Mouse (Mus musculus): ENCODE results near the gene Defb43. TPM values are rescaled to one million over a fixed set of nuclear protein-coding genes. Genes with fewer than 3 reads are reported as not detected.
A peak's percentile ranks its signal among the peaks of the same experiment; 100 is the strongest.

The Defb43 gene
- polyA plus RNA-seq, 1 experiment from 2014 or later = not detected

DNA sequence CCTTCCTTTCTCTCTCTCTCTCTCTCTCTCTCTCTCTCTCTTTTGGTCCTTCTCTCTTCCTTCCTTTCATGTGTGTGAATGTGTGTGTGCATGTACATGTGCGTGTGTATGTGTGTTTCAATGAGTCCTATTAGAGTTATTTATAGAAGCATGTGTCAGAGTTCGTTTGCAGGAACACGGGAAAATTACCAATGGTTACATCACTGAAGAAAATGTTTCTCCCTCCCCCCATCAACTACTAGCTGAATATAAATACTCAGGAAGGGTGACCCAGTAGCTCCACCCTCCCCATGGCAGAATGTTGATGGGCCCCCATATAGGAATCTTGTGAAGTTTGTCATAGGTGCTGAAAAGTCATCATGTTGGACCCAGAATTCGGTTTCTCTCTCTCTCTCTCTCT lies 1.5 kb downstream of the Defb43 start:
- Histone ChIP-seq H3K4me1 (no peaks in the 10 kb centered on the region), H3K36me3 (no peaks in the 10 kb centered on the region), H3K4me3 (no peak overlapping the region), H3K27ac (replicated peaks) (no peak overlapping the region), H3K27me3 (no peaks in the 10 kb centered on the region), H3K4me2 (replicated peaks) (no peak overlapping the region), H3K9me3 (no peaks in the 10 kb centered on the region), H3K9ac (replicated peaks) (no peak overlapping the region)
- ATAC-seq (replicated peaks) = no peak
- WGBS = 86% methylated on average over 4 of the region's 4 CpGs

DNA sequence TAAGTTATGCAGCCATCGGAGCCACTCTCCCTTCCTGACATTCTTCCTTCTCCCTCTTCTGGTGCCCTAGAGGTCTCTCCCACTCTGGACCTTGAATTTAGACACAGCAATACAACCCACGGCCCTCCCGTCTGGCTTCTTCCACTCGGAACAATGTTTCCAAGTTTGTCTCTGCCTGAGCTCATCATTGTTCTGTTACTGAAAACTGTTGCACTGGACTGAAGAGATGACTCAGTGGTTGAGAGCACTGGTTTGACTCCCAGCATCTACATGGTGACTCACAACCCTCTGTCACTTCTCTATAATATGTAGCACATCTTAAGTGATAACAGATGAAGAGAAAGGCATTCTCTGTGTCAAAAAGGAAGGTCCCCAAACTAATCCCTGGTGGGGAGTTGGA lies 3.1 kb downstream of the Defb43 start:
- WGBS = 92% methylated on average over 4 of the region's 4 CpGs
- no peak for ATAC-seq (replicated peaks)

DNA sequence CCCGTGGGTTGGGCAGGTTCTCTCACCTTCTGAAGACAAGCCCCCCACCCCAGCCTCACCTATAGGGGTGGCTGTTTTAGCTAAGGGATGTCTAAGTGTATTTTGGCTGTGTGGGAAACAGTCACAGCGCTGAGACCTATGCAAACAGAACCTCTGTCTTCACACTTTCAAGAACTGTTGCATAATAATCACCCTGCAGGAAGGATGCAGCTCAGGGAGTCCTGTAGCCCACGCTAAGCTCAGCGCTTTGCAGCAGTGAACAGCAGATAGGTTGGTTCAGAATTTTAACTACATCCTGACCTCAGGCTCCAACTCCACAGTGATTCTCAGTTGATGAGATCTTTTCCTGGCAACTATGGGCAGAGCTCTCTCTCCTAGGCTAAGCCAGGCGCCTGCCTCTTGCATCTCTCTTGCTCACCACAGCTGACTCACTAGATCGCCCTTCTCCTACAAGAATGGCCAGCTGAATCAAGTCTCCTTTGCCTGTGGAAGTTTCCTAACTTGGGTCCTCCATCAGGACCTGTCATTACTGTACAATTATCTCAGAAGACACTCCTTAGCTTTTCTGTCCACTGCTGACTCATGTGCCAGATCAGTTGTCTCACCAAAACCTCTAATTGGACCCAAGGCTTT lies 9.1 kb downstream of the Defb43 start:
- H3K9me3 ChIP-seq = no peaks in the 10 kb centered on the region
- H3K4me3 ChIP-seq = no peak overlapping the region
- no peak overlapping the region for H3K9ac ChIP-seq (replicated peaks)
- H3K27me3 ChIP-seq = no peaks in the 10 kb centered on the region
- no peak overlapping the region for H3K27ac ChIP-seq (replicated peaks)
- 69% methylated on average over 6 of the region's 6 CpGs for WGBS
- no peak overlapping the region for H3K4me2 ChIP-seq (replicated peaks)
- H3K36me3 ChIP-seq = no peaks in the 10 kb centered on the region
- no peak for ATAC-seq (replicated peaks)
- no peaks in the 10 kb centered on the region for H3K4me1 ChIP-seq

More for the DNA sequence above, 3.1 kb downstream of the Defb43 start:
- H3K4me2 ChIP-seq (replicated peaks) = no peak overlapping the region
- H3K27me3 ChIP-seq = no peaks in the 10 kb centered on the region
- H3K9me3 ChIP-seq = no peaks in the 10 kb centered on the region
- H3K4me3 ChIP-seq = no peak overlapping the region
- H3K36me3 ChIP-seq = no peaks in the 10 kb centered on the region
- no peaks in the 10 kb centered on the region for H3K4me1 ChIP-seq
- H3K27ac ChIP-seq (replicated peaks) = no peak overlapping the region
- no peak overlapping the region for H3K9ac ChIP-seq (replicated peaks)

DNA sequence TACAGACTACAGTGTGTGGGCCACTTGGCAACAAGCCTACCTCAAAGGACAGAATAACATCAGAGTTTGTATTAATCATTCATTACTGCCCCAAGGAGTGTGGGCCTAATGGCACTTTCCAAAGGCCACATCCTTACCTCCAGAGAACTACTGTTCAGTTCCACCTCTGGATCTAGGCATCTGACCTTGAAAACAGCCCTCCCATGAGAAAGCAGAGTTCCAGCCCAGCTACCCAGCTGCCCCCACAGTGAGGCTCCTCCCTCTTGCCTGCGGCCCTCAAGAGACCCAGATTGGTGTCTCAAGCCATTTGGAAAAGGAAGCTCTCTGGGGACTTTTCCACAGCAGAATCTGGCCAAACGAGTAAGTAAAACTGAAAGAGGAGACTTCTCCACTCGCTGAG lies 35.1 kb downstream of the Defb43 start, which contains the start of gene Defb42:
Defb42 (plus strand) TSS at position 301 of the 400 bp plus-strand sequence.
- Histone ChIP-seq H3K4me3 (no peak within 1 kb of the TSS), H3K9me3 (no peaks in the 10 kb centered on the region), H3K27me3 (no peaks in the 10 kb centered on the region), H3K9ac (replicated peaks) (no peak within 1 kb of the TSS), H3K27ac (replicated peaks) (no peak within 1 kb of the TSS), H3K4me1 (no peaks in the 10 kb centered on the region), H3K36me3 (no peaks in the 10 kb centered on the region), H3K4me2 (replicated peaks) (no peak within 1 kb of the TSS)
- no peak for ATAC-seq (replicated peaks)
- WGBS = 86% methylated on average over 3 of the region's 3 CpGs

GRCm38 (mm10) chr14:63049910-63050370 lies 38.4 kb downstream of the Defb43 start, which contains the start of gene Defb30:
Gene Defb30, minus strand, starts transcription at chr14:63049960.
- H3K4me3 ChIP-seq = no peak within 1 kb of the TSS
- no peaks in the 10 kb centered on the region for H3K27me3 ChIP-seq
- no peak for ATAC-seq (replicated peaks)
- 67% methylated on average over 11 of the region's 14 CpGs for WGBS
- no peak within 1 kb of the TSS for H3K27ac ChIP-seq (replicated peaks)
- no peak within 1 kb of the TSS for H3K9ac ChIP-seq (replicated peaks)
- H3K4me1 ChIP-seq = peaks cover 6% of the 10 kb centered on the region
- H3K9me3 ChIP-seq = no peaks in the 10 kb centered on the region
- no peak within 1 kb of the TSS for H3K4me2 ChIP-seq (replicated peaks)
- H3K36me3 ChIP-seq = no peaks in the 10 kb centered on the region

DNA sequence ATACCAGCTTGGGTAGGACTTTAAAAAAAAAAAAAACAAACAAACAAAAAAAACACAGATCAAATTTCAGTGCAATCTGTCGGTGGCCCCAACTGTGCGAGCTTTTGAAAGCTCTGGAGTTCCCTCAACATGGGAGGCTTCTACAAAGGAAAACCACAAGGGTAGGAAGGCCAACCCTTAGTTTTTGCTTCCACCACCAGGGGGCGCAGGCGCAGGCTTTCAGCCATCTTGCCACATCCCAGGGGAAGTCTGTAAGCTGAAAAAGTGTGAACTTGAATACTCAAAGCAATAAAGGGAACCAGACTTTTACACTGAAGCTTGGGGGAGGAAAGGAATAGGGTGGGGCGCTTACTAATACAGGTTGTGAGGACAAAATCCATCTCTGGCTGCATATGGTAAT lies 39.2 kb downstream of the Defb43 start:
- ATAC-seq (replicated peaks) = no peak
- Histone ChIP-seq H3K4me1 (peaks cover 8% of the 10 kb centered on the region), H3K4me3 (no peak overlapping the region), H3K27me3 (no peaks in the 10 kb centered on the region), H3K36me3 (no peaks in the 10 kb centered on the region), H3K9me3 (no peaks in the 10 kb centered on the region), H3K9ac (replicated peaks) (no peak overlapping the region), H3K4me2 (replicated peaks) (no peak overlapping the region), H3K27ac (replicated peaks) (no peak overlapping the region)
- WGBS = 37% methylated on average over 5 of the region's 5 CpGs

GRCm38 (mm10) chr14:63054729-63055128 lies 43.2 kb downstream of the Defb43 start:
- ATAC-seq (replicated peaks) = peak; percentile 75
- Histone ChIP-seq H3K9me3 (no peaks in the 10 kb centered on the region), H3K36me3 (no peaks in the 10 kb centered on the region), H3K27me3 (no peaks in the 10 kb centered on the region), H3K27ac (replicated peaks) (no peak overlapping the region), H3K9ac (replicated peaks) (no peak overlapping the region), H3K4me3 (no peak overlapping the region), H3K4me1 (peaks cover 8% of the 10 kb centered on the region), H3K4me2 (replicated peaks) (no peak overlapping the region)
- whole genome bisulfite sequencing = 27% methylated on average over 6 of the region's 6 CpGs

DNA sequence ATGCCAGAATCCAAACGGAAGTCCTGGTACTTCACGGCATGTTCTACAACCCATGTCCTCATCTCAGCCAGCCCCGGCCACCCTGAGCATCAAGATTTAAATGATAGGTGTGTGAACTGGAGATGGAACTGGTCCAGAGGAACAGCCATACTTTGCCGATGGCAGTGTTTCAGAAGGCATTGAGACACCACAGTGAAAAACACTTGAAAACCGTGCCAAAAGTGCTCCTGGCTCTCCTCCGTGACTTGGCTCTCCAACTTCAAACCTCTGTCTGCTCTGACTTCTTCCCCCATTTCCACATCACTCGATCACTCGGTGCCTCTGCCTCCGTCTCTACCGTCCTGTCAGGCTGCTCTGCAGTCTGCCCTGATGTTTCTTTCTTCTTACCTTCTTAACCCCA lies 48.8 kb downstream of the Defb43 start:
- no peaks in the 10 kb centered on the region for H3K9me3 ChIP-seq
- no peaks in the 10 kb centered on the region for H3K36me3 ChIP-seq
- H3K4me3 ChIP-seq = no peak overlapping the region
- no peak overlapping the region for H3K4me2 ChIP-seq (replicated peaks)
- 79% methylated on average over 10 of the region's 10 CpGs for WGBS
- H3K27ac ChIP-seq (replicated peaks) = no peak overlapping the region
- no peak for ATAC-seq (replicated peaks)
- H3K27me3 ChIP-seq = no peaks in the 10 kb centered on the region
- no peak overlapping the region for H3K9ac ChIP-seq (replicated peaks)
- no peaks in the 10 kb centered on the region for H3K4me1 ChIP-seq

- Histone ChIP-seq H3K9me3 (no peaks in the 10 kb centered on the region), H3K27me3 (no peaks in the 10 kb centered on the region), H3K9ac (replicated peaks) (no peak overlapping the region), H3K4me2 (replicated peaks) (no peak overlapping the region), H3K4me1 (no peaks in the 10 kb centered on the region), H3K36me3 (no peaks in the 10 kb centered on the region), H3K27ac (replicated peaks) (no peak overlapping the region), H3K4me3 (no peak overlapping the region)
- no peak for ATAC-seq (replicated peaks)
- 92% methylated on average over 2 of the region's 2 CpGs for WGBS
Measured at GRCm38 (mm10) chr14:63062184-63062583, 50.6 kb downstream of the Defb43 start.

DNA sequence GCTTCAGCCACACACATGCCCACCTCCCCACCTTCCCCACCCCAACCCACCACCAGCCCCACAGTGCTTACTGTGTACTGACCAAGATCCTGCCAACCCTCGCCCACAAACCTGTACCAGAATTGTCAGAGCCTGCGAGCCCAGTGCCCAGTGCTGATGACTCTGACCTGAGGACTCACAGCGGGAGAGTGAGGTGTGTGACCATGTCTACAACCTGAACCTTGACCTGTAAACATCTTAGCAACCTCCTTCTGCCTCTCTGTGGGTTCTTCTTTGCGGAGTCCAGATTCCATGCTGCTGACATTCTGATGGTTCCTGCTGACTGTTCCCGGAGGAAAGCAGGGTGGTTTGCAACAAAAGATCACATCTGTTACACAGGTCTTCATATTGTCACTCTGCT lies 53.8 kb downstream of the Defb43 start:
- WGBS = 76% methylated on average over 5 of the region's 5 CpGs
- Histone ChIP-seq H3K4me1 (no peaks in the 10 kb centered on the region), H3K9me3 (no peaks in the 10 kb centered on the region), H3K4me2 (replicated peaks) (no peak overlapping the region), H3K4me3 (no peak overlapping the region), H3K27ac (replicated peaks) (no peak overlapping the region), H3K9ac (replicated peaks) (no peak overlapping the region), H3K36me3 (no peaks in the 10 kb centered on the region), H3K27me3 (0 out of 2 replicates have a peak, but pooled peaks cover 5% of the 10 kb centered on the region)
- no peak for ATAC-seq (replicated peaks)

GRCm38 (mm10) chr14:63066630-63067310 lies 55.2 kb downstream of the Defb43 start:
- Histone ChIP-seq H3K27me3 (0 out of 2 replicates have a peak, but pooled peaks cover 5% of the 10 kb centered on the region), H3K9ac (replicated peaks) (0 out of 2 replicates have a peak overlapping the region, but pooled peaks have one; percentile 3), H3K36me3 (no peaks in the 10 kb centered on the region), H3K4me1 (no peaks in the 10 kb centered on the region), H3K4me3 (no peak overlapping the region), H3K4me2 (replicated peaks) (peak overlapping the region; percentile 14; the same call in 1 of the 2 replicates), H3K27ac (replicated peaks) (no peak overlapping the region), H3K9me3 (no peaks in the 10 kb centered on the region)
- ATAC-seq (replicated peaks) = 0 out of 2 replicates have a peak, but pooled peaks have one; percentile 35
- 31% methylated on average over 16 of the region's 16 CpGs for WGBS

Measured in forebrain, embryonic 15.5 days (tissue).